Mouse (Mus musculus): Measurements from ENCODE around the gene Fam8a1. TPM values are rescaled to one million over a fixed set of nuclear protein-coding genes. Genes with fewer than 3 reads are reported as not detected.

Gene Fam8a1
- polyA plus RNA-seq, 1 experiment from 2014 or later = 7.8 TPM

GRCm38 (mm10) chr13:46634133-46634488, 35.2 kb upstream of the Fam8a1 start:
- Histone ChIP-seq H3K4me2 (ENCODE audit: low read length) (no peak overlapping the region), H3K36me3 (ENCODE audit: control insufficient read depth, insufficient read depth, low read length) (no peaks in the 10 kb centered on the region), H3K9ac (ENCODE audit: low read length) (no peak overlapping the region), H3K27ac (ENCODE audit: low read depth) (no peak overlapping the region), H3K4me1 (replicated peaks; ENCODE audit: control insufficient read depth, insufficient read depth, low read length) (no peaks in the 10 kb centered on the region), H3K4me3 (ENCODE audit: low read depth, low read length) (no peak overlapping the region), H3K27me3 (replicated peaks; ENCODE audit: control insufficient read depth, insufficient read depth, low read length) (no peaks in the 10 kb centered on the region), H3K9me3 (ENCODE audit: control insufficient read depth, low read length) (no peaks in the 10 kb centered on the region)
- DNase-seq (ENCODE audit: low spot score) (no peak), ATAC-seq (replicated peaks; ENCODE audit: low FRiP score, low TSS enrichment, low read depth) (no peak)
- WGBS = 50% methylated on average over 6 of the region's 6 CpGs

GRCm38 (mm10) chr13:46640608-46641468, 28.5 kb upstream of the Fam8a1 start:
- 89% methylated on average over 10 of the region's 10 CpGs for WGBS

GRCm38 (mm10) chr13:46642318-46642717, 27.0 kb upstream of the Fam8a1 start:
- ATAC-seq (replicated peaks; ENCODE audit: low FRiP score, low TSS enrichment, low read depth) (no peak), DNase-seq (ENCODE audit: low spot score) (peak; percentile 53)
- no peaks in the 10 kb centered on the region for H3K4me1 ChIP-seq (replicated peaks; ENCODE audit: control insufficient read depth, insufficient read depth, low read length)
- H3K4me2 ChIP-seq (ENCODE audit: low read length) = no peak overlapping the region
- no peak overlapping the region for H3K4me3 ChIP-seq (ENCODE audit: low read depth, low read length)
- no peaks in the 10 kb centered on the region for H3K27me3 ChIP-seq (replicated peaks; ENCODE audit: control insufficient read depth, insufficient read depth, low read length)
- 85% methylated on average over 4 of the region's 4 CpGs for WGBS
- H3K9ac ChIP-seq (ENCODE audit: low read length) = no peak overlapping the region
- no peaks in the 10 kb centered on the region for H3K36me3 ChIP-seq (ENCODE audit: control insufficient read depth, insufficient read depth, low read length)
- peaks cover 5% of the 10 kb centered on the region; the same call in 1 of the 2 replicates for H3K9me3 ChIP-seq (ENCODE audit: control insufficient read depth, low read length)
- no peak overlapping the region for H3K27ac ChIP-seq (ENCODE audit: low read depth)

More at GRCm38 (mm10) chr13:46640608-46641468, 28.5 kb upstream of the Fam8a1 start:
- ATAC-seq (replicated peaks; ENCODE audit: low FRiP score, low TSS enrichment, low read depth) = no peak
- no peak for DNase-seq (ENCODE audit: low spot score)
- no peaks in the 10 kb centered on the region for H3K4me1 ChIP-seq (replicated peaks; ENCODE audit: control insufficient read depth, insufficient read depth, low read length)
- H3K4me2 ChIP-seq (ENCODE audit: low read length) = no peak overlapping the region
- H3K9me3 ChIP-seq (ENCODE audit: control insufficient read depth, low read length) = peaks cover 5% of the 10 kb centered on the region; the same call in 1 of the 2 replicates
- H3K36me3 ChIP-seq (ENCODE audit: control insufficient read depth, insufficient read depth, low read length) = no peaks in the 10 kb centered on the region
- no peak overlapping the region for H3K27ac ChIP-seq (ENCODE audit: low read depth)
- H3K9ac ChIP-seq (ENCODE audit: low read length) = no peak overlapping the region
- no peak overlapping the region for H3K4me3 ChIP-seq (ENCODE audit: low read depth, low read length)
- no peaks in the 10 kb centered on the region for H3K27me3 ChIP-seq (replicated peaks; ENCODE audit: control insufficient read depth, insufficient read depth, low read length)

- DNase-seq (ENCODE audit: low spot score) (no peak), ATAC-seq (replicated peaks; ENCODE audit: low FRiP score, low TSS enrichment, low read depth) (no peak)
- Histone ChIP-seq H3K36me3 (ENCODE audit: control insufficient read depth, insufficient read depth, low read length) (no peaks in the 10 kb centered on the region), H3K9ac (ENCODE audit: low read length) (no peak overlapping the region), H3K4me3 (ENCODE audit: low read depth, low read length) (no peak overlapping the region), H3K4me2 (ENCODE audit: low read length) (no peak overlapping the region), H3K27ac (ENCODE audit: low read depth) (no peak overlapping the region), H3K4me1 (replicated peaks; ENCODE audit: control insufficient read depth, insufficient read depth, low read length) (no peaks in the 10 kb centered on the region), H3K9me3 (ENCODE audit: control insufficient read depth, low read length) (peaks cover 5% of the 10 kb centered on the region; the same call in 1 of the 2 replicates), H3K27me3 (replicated peaks; ENCODE audit: control insufficient read depth, insufficient read depth, low read length) (no peaks in the 10 kb centered on the region)
- WGBS = 83% methylated on average over 6 of the region's 6 CpGs
Observed at GRCm38 (mm10) chr13:46644175-46644574, 25.1 kb upstream of the Fam8a1 start.

- peaks cover 5% of the 10 kb centered on the region; the same call in 1 of the 2 replicates for H3K9me3 ChIP-seq (ENCODE audit: control insufficient read depth, low read length)
- H3K4me1 ChIP-seq (replicated peaks; ENCODE audit: control insufficient read depth, insufficient read depth, low read length) = no peaks in the 10 kb centered on the region
- no peak overlapping the region for H3K27ac ChIP-seq (ENCODE audit: low read depth)
- ATAC-seq (replicated peaks; ENCODE audit: low FRiP score, low TSS enrichment, low read depth) (no peak), DNase-seq (ENCODE audit: low spot score) (no peak)
- H3K36me3 ChIP-seq (ENCODE audit: control insufficient read depth, insufficient read depth, low read length) = no peaks in the 10 kb centered on the region
- no peak overlapping the region for H3K4me2 ChIP-seq (ENCODE audit: low read length)
- H3K27me3 ChIP-seq (replicated peaks; ENCODE audit: control insufficient read depth, insufficient read depth, low read length) = no peaks in the 10 kb centered on the region
- no peak overlapping the region for H3K4me3 ChIP-seq (ENCODE audit: low read depth, low read length)
- WGBS = 84% methylated on average over 6 of the region's 6 CpGs
- no peak overlapping the region for H3K9ac ChIP-seq (ENCODE audit: low read length)
Observed at GRCm38 (mm10) chr13:46645476-46645875, 23.8 kb upstream of the Fam8a1 start.

- H3K4me3 ChIP-seq (ENCODE audit: low read depth, low read length) = no peak overlapping the region
- no peak overlapping the region for H3K4me2 ChIP-seq (ENCODE audit: low read length)
- H3K9ac ChIP-seq (ENCODE audit: low read length) = no peak overlapping the region
- ATAC-seq (replicated peaks; ENCODE audit: low FRiP score, low TSS enrichment, low read depth) (no peak), DNase-seq (ENCODE audit: low spot score) (no peak)
- no peaks in the 10 kb centered on the region for H3K4me1 ChIP-seq (replicated peaks; ENCODE audit: control insufficient read depth, insufficient read depth, low read length)
- no peaks in the 10 kb centered on the region for H3K36me3 ChIP-seq (ENCODE audit: control insufficient read depth, insufficient read depth, low read length)
- 0 out of 2 replicates have a peak, but pooled peaks cover 2% of the 10 kb centered on the region for H3K9me3 ChIP-seq (ENCODE audit: control insufficient read depth, low read length)
- no peaks in the 10 kb centered on the region for H3K27me3 ChIP-seq (replicated peaks; ENCODE audit: control insufficient read depth, insufficient read depth, low read length)
- WGBS = 85% methylated on average over 7 of the region's 7 CpGs
- no peak overlapping the region for H3K27ac ChIP-seq (ENCODE audit: low read depth)
Observed at GRCm38 (mm10) chr13:46651853-46652252, 17.5 kb upstream of the Fam8a1 start.

GRCm38 (mm10) chr13:46652671-46653070, 16.7 kb upstream of the Fam8a1 start:
- H3K36me3 ChIP-seq (ENCODE audit: control insufficient read depth, insufficient read depth, low read length) = no peaks in the 10 kb centered on the region
- 0 out of 2 replicates have a peak, but pooled peaks cover 2% of the 10 kb centered on the region for H3K9me3 ChIP-seq (ENCODE audit: control insufficient read depth, low read length)
- DNase-seq (ENCODE audit: low spot score) = no peak
- WGBS = 84% methylated on average over 7 of the region's 7 CpGs
- H3K27ac ChIP-seq (ENCODE audit: low read depth) = no peak overlapping the region
- no peaks in the 10 kb centered on the region for H3K27me3 ChIP-seq (replicated peaks; ENCODE audit: control insufficient read depth, insufficient read depth, low read length)
- H3K4me3 ChIP-seq (ENCODE audit: low read depth, low read length) = no peak overlapping the region
- H3K9ac ChIP-seq (ENCODE audit: low read length) = no peak overlapping the region
- no peak for ATAC-seq (replicated peaks; ENCODE audit: low FRiP score, low TSS enrichment, low read depth)
- no peaks in the 10 kb centered on the region for H3K4me1 ChIP-seq (replicated peaks; ENCODE audit: control insufficient read depth, insufficient read depth, low read length)
- H3K4me2 ChIP-seq (ENCODE audit: low read length) = no peak overlapping the region

GRCm38 (mm10) chr13:46653671-46654070, 15.7 kb upstream of the Fam8a1 start:
- H3K9me3 ChIP-seq (ENCODE audit: control insufficient read depth, low read length) = 0 out of 2 replicates have a peak, but pooled peaks cover 2% of the 10 kb centered on the region

GRCm38 (mm10) chr13:46654566-46654965, 14.8 kb upstream of the Fam8a1 start:
- ATAC-seq (replicated peaks; ENCODE audit: low FRiP score, low TSS enrichment, low read depth) = no peak
- Histone ChIP-seq H3K9me3 (ENCODE audit: control insufficient read depth, low read length) (0 out of 2 replicates have a peak, but pooled peaks cover 2% of the 10 kb centered on the region), H3K4me3 (ENCODE audit: low read depth, low read length) (no peak overlapping the region), H3K27ac (ENCODE audit: low read depth) (no peak overlapping the region), H3K4me1 (replicated peaks; ENCODE audit: control insufficient read depth, insufficient read depth, low read length) (no peaks in the 10 kb centered on the region), H3K4me2 (ENCODE audit: low read length) (no peak overlapping the region), H3K36me3 (ENCODE audit: control insufficient read depth, insufficient read depth, low read length) (no peaks in the 10 kb centered on the region), H3K27me3 (replicated peaks; ENCODE audit: control insufficient read depth, insufficient read depth, low read length) (no peaks in the 10 kb centered on the region), H3K9ac (ENCODE audit: low read length) (no peak overlapping the region)
- DNase-seq (ENCODE audit: low spot score) = no peak
- WGBS = 87% methylated on average over 5 of the region's 5 CpGs

More at GRCm38 (mm10) chr13:46653671-46654070, 15.7 kb upstream of the Fam8a1 start:
- H3K9ac ChIP-seq (ENCODE audit: low read length) = no peak overlapping the region
- H3K27me3 ChIP-seq (replicated peaks; ENCODE audit: control insufficient read depth, insufficient read depth, low read length) = no peaks in the 10 kb centered on the region
- H3K36me3 ChIP-seq (ENCODE audit: control insufficient read depth, insufficient read depth, low read length) = no peaks in the 10 kb centered on the region
- DNase-seq (ENCODE audit: low spot score) (no peak), ATAC-seq (replicated peaks; ENCODE audit: low FRiP score, low TSS enrichment, low read depth) (no peak)
- no peak overlapping the region for H3K4me2 ChIP-seq (ENCODE audit: low read length)
- WGBS = 69% methylated on average over 4 of the region's 4 CpGs
- no peaks in the 10 kb centered on the region for H3K4me1 ChIP-seq (replicated peaks; ENCODE audit: control insufficient read depth, insufficient read depth, low read length)
- no peak overlapping the region for H3K27ac ChIP-seq (ENCODE audit: low read depth)
- no peak overlapping the region for H3K4me3 ChIP-seq (ENCODE audit: low read depth, low read length)
